Mouse (Mus musculus) olfactory bulb, adult 2 months (tissue): Measurements from ENCODE around the gene Gm45618. TPM values are rescaled to one million over a fixed set of nuclear protein-coding genes. Genes with fewer than 3 reads are reported as not detected.

ENCODE experiments used
- H3K27ac ChIP-seq: fragments of 200-500 bp; 2 replicates; pipeline ENCODE4 v1.5.1; 2012; ENCODE audit warnings: low read depth, low read length; ENCODE audit not compliant: insufficient read depth
- H3K4me1 ChIP-seq: fragments of 200-500 bp; 2 replicates; pipeline ENCODE4 v1.6.1; 2012; ENCODE audit warnings: low read length; ENCODE audit not compliant: control insufficient read depth, insufficient read depth
- H3K4me3 ChIP-seq: fragments of 200-500 bp; 2 replicates; pipeline ENCODE4 v1.5.1; 2012; ENCODE audit warnings: mild to moderate bottlenecking, low read depth, low read length, moderate library complexity; ENCODE audit not compliant: insufficient read depth
- CTCF ChIP-seq: fragments of 200-500 bp; IDR thresholded peaks from 2 replicates; pipeline ENCODE4 v1.5.1; 2012; ENCODE audit warnings: low read depth, mild to moderate bottlenecking, low read length, moderate library complexity; ENCODE audit not compliant: insufficient read depth
- POLR2A ChIP-seq: fragments of 200-500 bp; IDR thresholded peaks from 2 replicates; pipeline ENCODE4 v1.6.1; 2012; ENCODE audit warnings: mild to moderate bottlenecking, low read depth, low read length, moderate library complexity; ENCODE audit not compliant: insufficient read depth
- WGBS: fragments of 180-500 bp; shearing (Covaris S2); methylation state at CpG from one replicate; pipeline ENCODE4 v1.1.7; 2018; 5-methylcytosine and 5-hydroxymethylcytosine counted together
- polyA plus RNA-seq: library from polyadenylated mRNA; stranded (reverse); fragments of >200 nt; gene quantifications from 2 replicates; pipeline ENCODE4 v1.2.4, GENCODE M21; 2012; ENCODE audit warnings: low replicate concordance; ENCODE audit not compliant: missing spikeins, insufficient read depth, insufficient read length

Gm45618 gene
- polyA plus RNA-seq, 1 experiment = not detected

DNA sequence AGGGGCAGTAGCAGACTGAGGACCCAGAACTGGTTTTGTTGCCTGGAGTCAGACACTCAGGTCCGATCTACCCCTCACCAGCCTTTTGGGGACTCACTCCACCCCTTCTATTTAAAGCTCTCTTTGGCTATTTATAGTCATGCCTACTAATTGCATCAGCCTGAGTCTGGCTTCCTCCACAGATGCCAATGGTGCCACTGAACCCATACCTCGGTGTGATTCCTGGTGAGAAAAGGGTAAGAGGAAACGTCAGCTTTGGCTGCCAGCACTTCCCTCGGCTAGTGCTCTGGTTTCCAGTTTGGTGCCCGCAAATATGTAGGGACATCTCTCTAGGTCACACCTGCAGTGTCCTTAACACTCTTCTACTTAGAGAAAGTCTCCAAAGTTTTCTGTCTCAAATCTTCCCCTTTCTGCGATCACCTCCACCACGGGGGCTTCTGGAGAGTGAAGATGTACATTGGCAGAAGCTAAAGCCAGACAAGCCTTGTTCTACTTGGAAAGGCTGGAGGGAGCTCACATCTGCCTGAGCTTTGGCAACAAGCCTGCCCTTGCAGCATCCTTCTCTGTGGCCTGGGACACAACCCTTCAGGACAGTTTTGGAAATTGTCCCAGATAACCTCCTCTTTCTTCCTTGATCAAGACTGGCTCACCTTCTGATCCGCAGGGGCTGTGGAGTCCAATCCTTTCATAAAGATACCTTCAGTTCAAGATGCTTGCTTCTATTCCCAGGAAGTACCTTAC is 46.2 kb downstream of the Gm45618 start:
- WGBS = 58% methylated on average over 8 of the region's 8 CpGs
- no peak overlapping the region for H3K4me3 ChIP-seq
- TF ChIP-seq CTCF = no peak
- no peak for TF ChIP-seq POLR2A
- no peak overlapping the region for H3K27ac ChIP-seq
- peaks cover 9% of the 10 kb centered on the region for H3K4me1 ChIP-seq

GRCm38 (mm10) chr7:142071717-142072116 is 48.8 kb downstream of the Gm45618 start:
- peaks cover 5% of the 10 kb centered on the region; the same call in 1 of the 2 replicates for H3K4me1 ChIP-seq
- TF ChIP-seq POLR2A (no peak), CTCF (no peak)
- no peak overlapping the region for H3K4me3 ChIP-seq
- no peak overlapping the region for H3K27ac ChIP-seq

GRCm38 (mm10) chr7:142071212-142071578 is 49.3 kb downstream of the Gm45618 start:
- no peak overlapping the region for H3K4me3 ChIP-seq
- H3K27ac ChIP-seq = no peak overlapping the region
- 4% methylated on average over 10 of the region's 10 CpGs for WGBS
- H3K4me1 ChIP-seq = peaks cover 5% of the 10 kb centered on the region; the same call in 1 of the 2 replicates
- TF ChIP-seq CTCF = no peak
- TF ChIP-seq POLR2A = no peak

GRCm38 (mm10) chr7:142070458-142071211 is 49.9 kb downstream of the Gm45618 start:
- WGBS = 20% methylated on average over 13 of the region's 13 CpGs
- peak; percentile 54; the same call in 1 of the 2 replicates for TF ChIP-seq CTCF
- no peak for TF ChIP-seq POLR2A
- H3K4me1 ChIP-seq = peaks cover 5% of the 10 kb centered on the region; the same call in 1 of the 2 replicates
- H3K4me3 ChIP-seq = no peak overlapping the region
- no peak overlapping the region for H3K27ac ChIP-seq

Other genes starting within 250 kb of the Gm45618 start
- not detected in 2 replicates for gene Tollip, start 202.2 kb downstream of the Gm45618 start, polyA plus RNA-seq
- gene Brsk2, start 171.0 kb downstream of the Gm45618 start, polyA plus RNA-seq = not detected in 2 replicates
- not detected in 2 replicates for gene Mob2, start 59.7 kb downstream of the Gm45618 start, polyA plus RNA-seq
- gene Dusp8, start 24.9 kb downstream of the Gm45618 start, polyA plus RNA-seq = not detected in 2 replicates
- not detected in 2 replicates for gene Gm39115, start 15.3 kb upstream of the Gm45618 start, polyA plus RNA-seq
- not detected in 2 replicates for gene Gm45337, start 23.9 kb upstream of the Gm45618 start, polyA plus RNA-seq
- not detected in 2 replicates for gene Gm29735, start 36.4 kb upstream of the Gm45618 start, polyA plus RNA-seq
- gene Gm4553, start 45.0 kb upstream of the Gm45618 start, polyA plus RNA-seq = not detected in 2 replicates
- gene Krtap5-2, start 55.3 kb upstream of the Gm45618 start, polyA plus RNA-seq = not detected in 2 replicates
- not detected in 2 replicates for gene Gm10153, start 69.7 kb upstream of the Gm45618 start, polyA plus RNA-seq
- gene Krtap5-3, start 80.6 kb upstream of the Gm45618 start, polyA plus RNA-seq = not detected in 2 replicates
- not detected in 2 replicates for gene Gm7579, start 91.1 kb upstream of the Gm45618 start, polyA plus RNA-seq
- gene Krtap5-5, start 109.2 kb upstream of the Gm45618 start, polyA plus RNA-seq = not detected in 2 replicates
- gene Gm40460, start 120.3 kb upstream of the Gm45618 start, polyA plus RNA-seq = not detected in 2 replicates
- gene Gm2431, start 137.6 kb upstream of the Gm45618 start, polyA plus RNA-seq = not detected in 2 replicates
- gene Gm4559, start 153.6 kb upstream of the Gm45618 start, polyA plus RNA-seq = not detected in 2 replicates
- gene Krtap5-1, start 176.4 kb upstream of the Gm45618 start, polyA plus RNA-seq = not detected in 2 replicates
- gene Krtap5-4, start 182.8 kb upstream of the Gm45618 start, polyA plus RNA-seq = not detected in 2 replicates